Mouse (Mus musculus) forebrain, postnatal 0 days (tissue): ENCODE measurements around the gene Prrt3. TPM values are rescaled to one million over a fixed set of nuclear protein-coding genes. Genes with fewer than 3 reads are reported as not detected.

ENCODE experiments used
- ATAC-seq: fragments of 200-750 bp; cut with Nextera tagmentation; 2 replicates; pipeline ENCODE4 v1.8.0; 2017; ENCODE audit warnings: mild to moderate bottlenecking, moderate library complexity
- DNase-seq: peaks from one replicate; pipeline ENCODE4 v3.0.0-alpha.2; 2015
- H3K27ac ChIP-seq: fragments of 300-500 bp; sonication (generic); 2 replicates; pipeline ENCODE4 v1.5.1; 2014; ENCODE audit warnings: low read depth, mild to moderate bottlenecking, antibody characterized with exemption, low read length, moderate library complexity, mixed read lengths
- H3K27me3 ChIP-seq: fragments of 300-500 bp; sonication (generic); 2 replicates; pipeline ENCODE4 v1.6.1; 2014; ENCODE audit warnings: mild to moderate bottlenecking, low read length, mixed read lengths; ENCODE audit not compliant: insufficient read depth
- H3K36me3 ChIP-seq: fragments of 300-500 bp; sonication (generic); 2 replicates; pipeline ENCODE4 v1.6.1; 2014; ENCODE audit warnings: mild to moderate bottlenecking, moderate library complexity; ENCODE audit not compliant: insufficient read depth
- H3K4me1 ChIP-seq: fragments of 300-500 bp; sonication (generic); 2 replicates; pipeline ENCODE4 v1.6.1; 2014; ENCODE audit warnings: antibody characterized with exemption; ENCODE audit not compliant: insufficient read depth
- H3K4me2 ChIP-seq: fragments of 300-500 bp; sonication (generic); 2 replicates; pipeline ENCODE4 v1.6.1; 2014; ENCODE audit warnings: low read depth, mild to moderate bottlenecking, moderate library complexity
- H3K4me3 ChIP-seq: fragments of 300-500 bp; sonication (generic); 2 replicates; pipeline ENCODE4 v1.5.1; 2014; ENCODE audit warnings: low read depth, low read length, mixed read lengths
- H3K9ac ChIP-seq: fragments of 300-500 bp; sonication (generic); 2 replicates; pipeline ENCODE4 v1.6.1; 2014; ENCODE audit warnings: mild to moderate bottlenecking
- H3K9me3 ChIP-seq: fragments of 300-500 bp; sonication (generic); 2 replicates; pipeline ENCODE4 v1.6.1; 2016; ENCODE audit warnings: low read length
- CTCF ChIP-seq: sonication (generic); IDR thresholded peaks from 2 replicates; pipeline ENCODE4 v1.5.1; 2016; ENCODE audit warnings: antibody characterized with exemption, control low read depth, low read depth
- WGBS: fragments of 180-500 bp; shearing (Covaris S2); extraction: QIAGEN DNeasy Blood & Tissue Kit; methylation state at CpG from one replicate; pipeline ENCODE4 v1.1.7; 2014; 5-methylcytosine and 5-hydroxymethylcytosine counted together
- polyA plus RNA-seq: library from polyadenylated mRNA; unstranded; fragments of >200 nt; fragmentation: Nextera tagmentation; extraction: Ambion mirVana; gene quantifications from 2 replicates; pipeline ENCODE4 v1.2.1, GENCODE M21; 2015
- total RNA-seq: library from RNA; depleted of rRNA; stranded (reverse); fragments of >200 nt; gene quantifications from 2 replicates; pipeline ENCODE4 v1.2.3, GENCODE M21; 2014

Gene Prrt3
- total and polyA plus RNA-seq, 2 experiments from 2014 or later = 13.5 to 18.0 TPM

- Histone ChIP-seq H3K27me3 (no peaks in the 10 kb centered on the region), H3K4me3 (no peak overlapping the region), H3K4me1 (no peaks in the 10 kb centered on the region), H3K9me3 (no peaks in the 10 kb centered on the region), H3K4me2 (no peak overlapping the region), H3K27ac (no peak overlapping the region), H3K36me3 (peaks cover 44% of the 10 kb centered on the region), H3K9ac (no peak overlapping the region)
- no peak for ATAC-seq
- no peak for TF ChIP-seq CTCF
- no peak for DNase-seq
- WGBS = 85% methylated on average over 8 of the region's 8 CpGs
These were observed 21.7 kb upstream of the Prrt3 start for GRCm38 (mm10) chr6:113523420-113523819.

DNA sequence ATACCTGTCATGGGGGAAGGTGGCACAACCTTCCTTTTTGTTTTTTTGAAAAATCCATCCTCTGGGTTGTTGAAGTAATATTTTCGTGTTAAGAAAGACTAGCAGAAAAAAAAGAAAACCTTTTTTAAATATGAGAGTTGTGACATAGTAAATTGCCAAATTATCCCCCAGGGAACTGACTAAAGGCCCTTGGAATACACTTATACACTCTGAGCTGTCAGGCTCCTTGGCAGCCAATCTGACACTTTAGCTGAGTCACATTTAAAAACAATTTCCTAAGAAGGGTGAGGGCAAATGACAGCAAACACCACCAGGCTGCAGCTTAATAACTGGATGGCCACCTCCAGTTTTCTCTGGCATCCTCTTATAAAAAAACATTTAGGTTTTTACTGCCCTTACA is 20.6 kb upstream of the Prrt3 start:
- no peak for DNase-seq
- Histone ChIP-seq H3K4me2 (no peak overlapping the region), H3K27ac (no peak overlapping the region), H3K4me1 (no peaks in the 10 kb centered on the region), H3K36me3 (peaks cover 55% of the 10 kb centered on the region), H3K4me3 (no peak overlapping the region), H3K9ac (no peak overlapping the region), H3K9me3 (no peaks in the 10 kb centered on the region), H3K27me3 (no peaks in the 10 kb centered on the region)
- TF ChIP-seq CTCF = no peak
- WGBS = 68% methylated on average over 1 of the region's 1 CpGs
- ATAC-seq = no peak

DNA sequence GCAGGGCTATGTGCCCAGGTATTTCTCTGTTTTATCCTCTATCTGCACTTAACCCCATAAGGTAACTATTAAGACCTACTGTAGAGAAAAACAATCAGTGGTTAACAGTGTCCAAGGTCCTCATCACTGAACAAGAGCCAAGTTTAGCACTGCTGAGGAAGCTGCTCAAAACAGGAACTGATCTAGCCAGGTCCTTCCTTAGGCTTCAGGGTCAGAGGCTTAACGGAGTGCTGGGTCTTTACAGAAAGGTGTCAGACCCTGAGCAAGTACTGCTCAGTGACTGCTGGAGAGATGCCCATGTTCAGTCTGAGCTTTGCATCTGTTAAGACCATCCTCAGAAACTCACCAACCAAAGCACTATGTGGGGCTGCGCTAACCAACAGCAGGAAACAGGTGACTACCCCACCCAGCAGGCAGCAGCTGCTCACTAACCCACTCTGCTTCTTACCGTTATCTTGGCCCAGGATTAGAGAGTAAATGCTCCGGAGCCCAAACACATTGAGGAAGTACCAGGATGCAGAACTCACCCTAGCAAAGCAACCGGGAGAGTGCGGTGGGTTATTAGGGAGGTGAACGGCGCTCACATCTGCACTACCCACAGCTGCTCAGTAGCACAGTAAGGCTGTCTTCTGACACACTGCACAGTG is 15.8 kb upstream of the Prrt3 start:
- Histone ChIP-seq H3K9me3 (no peaks in the 10 kb centered on the region), H3K36me3 (peaks cover 96% of the 10 kb centered on the region), H3K4me1 (no peaks in the 10 kb centered on the region), H3K4me2 (no peak overlapping the region), H3K27me3 (no peaks in the 10 kb centered on the region), H3K4me3 (no peak overlapping the region), H3K27ac (no peak overlapping the region), H3K9ac (no peak overlapping the region)
- WGBS = 96% methylated on average over 8 of the region's 8 CpGs
- ATAC-seq (no peak), DNase-seq (no peak)
- TF ChIP-seq CTCF = no peak

DNA sequence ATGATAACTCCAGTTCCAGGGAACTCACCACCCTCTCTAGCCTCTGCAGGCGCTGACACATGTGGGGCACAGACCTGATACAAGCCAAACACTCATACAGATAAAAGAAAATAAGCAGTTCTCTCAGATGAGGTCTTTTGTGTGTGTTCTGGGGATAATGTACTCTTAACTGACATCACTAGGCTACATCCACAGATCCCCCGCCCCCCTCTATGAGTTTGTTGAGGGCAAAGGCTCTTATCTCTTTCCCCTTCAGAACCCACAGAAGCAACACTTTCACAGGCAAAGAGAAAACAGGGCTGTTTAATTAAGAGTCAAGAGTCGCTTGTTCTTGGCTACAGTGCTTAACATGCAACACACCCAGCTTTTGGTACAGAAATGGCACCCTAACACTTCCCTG is 12.9 kb upstream of the Prrt3 start:
- Histone ChIP-seq H3K27ac (no peak overlapping the region), H3K4me2 (no peak overlapping the region), H3K4me3 (no peak overlapping the region), H3K27me3 (no peaks in the 10 kb centered on the region), H3K9ac (no peak overlapping the region), H3K36me3 (peaks cover 66% of the 10 kb centered on the region), H3K4me1 (no peaks in the 10 kb centered on the region), H3K9me3 (no peaks in the 10 kb centered on the region)
- WGBS = 98% methylated on average over 3 of the region's 3 CpGs
- no peak for TF ChIP-seq CTCF
- DNase-seq = no peak
- ATAC-seq = no peak

DNA sequence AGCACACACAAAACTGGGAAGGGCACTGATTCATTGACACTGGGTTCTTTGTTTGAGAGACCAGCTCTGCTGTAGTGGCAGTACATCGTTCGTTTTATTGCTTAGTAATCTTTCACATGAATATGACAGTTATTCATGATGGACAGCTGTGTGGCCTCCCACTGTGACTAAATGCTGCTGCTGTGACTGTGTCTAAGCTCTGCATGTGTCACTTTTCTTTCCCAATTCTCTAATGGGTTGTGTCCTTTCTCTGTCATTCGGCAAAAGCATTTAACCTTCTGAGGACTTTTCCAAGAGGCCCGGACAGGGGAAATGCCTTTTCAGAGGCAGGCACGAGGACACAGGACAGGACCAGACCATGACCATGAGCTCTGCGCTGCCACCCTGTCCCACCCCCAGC is 12.2 kb upstream of the Prrt3 start:
- DNase-seq = no peak
- peaks cover 60% of the 10 kb centered on the region for H3K36me3 ChIP-seq
- TF ChIP-seq CTCF = no peak
- no peaks in the 10 kb centered on the region for H3K9me3 ChIP-seq
- ATAC-seq = no peak
- no peak overlapping the region for H3K4me3 ChIP-seq
- no peak overlapping the region for H3K9ac ChIP-seq
- 96% methylated on average over 6 of the region's 6 CpGs for WGBS
- no peak overlapping the region for H3K27ac ChIP-seq
- H3K4me1 ChIP-seq = no peaks in the 10 kb centered on the region
- H3K27me3 ChIP-seq = no peaks in the 10 kb centered on the region
- H3K4me2 ChIP-seq = no peak overlapping the region

GRCm38 (mm10) chr6:113508947-113509280 is 7.2 kb upstream of the Prrt3 start:
- H3K27me3 ChIP-seq = no peaks in the 10 kb centered on the region
- no peaks in the 10 kb centered on the region for H3K9me3 ChIP-seq
- H3K4me2 ChIP-seq = no peak overlapping the region
- no peak overlapping the region for H3K4me3 ChIP-seq
- ATAC-seq (no peak), DNase-seq (no peak)
- 34% methylated on average over 5 of the region's 5 CpGs for WGBS
- H3K27ac ChIP-seq = no peak overlapping the region
- peaks cover 9% of the 10 kb centered on the region for H3K36me3 ChIP-seq
- no peaks in the 10 kb centered on the region for H3K4me1 ChIP-seq
- H3K9ac ChIP-seq = no peak overlapping the region
- TF ChIP-seq CTCF = no peak

DNA sequence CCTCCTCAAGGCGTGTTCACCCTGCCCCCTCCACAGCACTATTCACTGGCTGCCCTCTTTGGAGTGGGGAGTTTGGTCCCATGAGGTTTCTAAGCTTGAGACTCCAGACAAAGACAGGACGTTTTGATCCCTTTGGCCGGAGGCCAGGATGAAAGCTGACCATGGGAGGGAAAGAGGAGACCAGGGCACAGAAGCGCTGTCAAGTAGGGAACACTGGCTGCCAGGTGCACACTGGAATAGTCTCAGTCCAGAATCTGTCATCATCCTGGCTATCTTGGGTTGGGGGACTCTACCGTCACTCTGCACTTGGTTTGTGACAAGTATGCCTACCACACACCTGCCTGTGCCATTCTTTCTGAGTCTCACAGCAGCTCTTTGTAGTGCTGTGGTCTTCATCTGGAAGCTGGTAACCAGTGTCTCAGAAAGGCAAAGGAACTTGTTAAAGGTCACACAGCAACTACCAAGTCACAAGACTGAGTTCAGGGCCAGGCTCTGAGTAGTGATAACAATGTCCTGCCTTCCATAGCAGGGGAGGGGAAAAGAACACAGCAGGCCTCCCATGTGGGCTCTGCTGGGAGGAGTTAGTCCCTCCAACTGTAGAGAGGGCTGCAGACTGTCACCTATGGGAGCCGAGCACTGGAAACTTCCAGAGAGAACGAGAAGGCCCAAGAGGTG is 6.7 kb upstream of the Prrt3 start:
- no peak for ATAC-seq
- Histone ChIP-seq H3K9ac (no peak overlapping the region), H3K4me3 (no peak overlapping the region), H3K27me3 (no peaks in the 10 kb centered on the region), H3K36me3 (peaks cover 5% of the 10 kb centered on the region; the same call in 1 of the 2 replicates), H3K27ac (no peak overlapping the region), H3K4me1 (no peaks in the 10 kb centered on the region), H3K9me3 (no peaks in the 10 kb centered on the region), H3K4me2 (no peak overlapping the region)
- DNase-seq = no peak
- no peak for TF ChIP-seq CTCF
- WGBS = 55% methylated on average over 7 of the region's 7 CpGs
